Mouse (Mus musculus): ENCODE data around the gene Srrd.

The Srrd gene

GRCm38 (mm10) chr5:112288193-112289141 lies 54.4 kb downstream of the Srrd start:
- DNase-seq (ENCODE audit: low spot score in 2 of 2): no peak

GRCm38 (mm10) chr5:112287652-112288051 lies 55.2 kb downstream of the Srrd start:
- no peak for DNase-seq (ENCODE audit: low spot score in 2 of 2)
